Mouse (Mus musculus) Patski (cell line): ENCODE measurements at regions not wholly inside any gene's neighbourhood (a gene's known extent, or its start where the extent isn't known, plus 50 kb on each side); places are given as distances from the start of the nearest gene placed in this dataset.
A peak's percentile ranks its signal among the peaks of the same experiment; 100 is the strongest.

ENCODE experiments used
- ATAC-seq: fragments of 100-300 bp; one replicate; pipeline ENCODE4 v1.8.0; 2021
- CTCF ChIA-PET: fragments of 350-600 bp; sonication (Branson Sonifier 250); formaldehyde crosslinking; loops from one replicate; lab custom pipeline; 2022; ENCODE audit warnings: inconsistent platforms; lab: Charles Lee
- POLR2A ChIA-PET: fragments of 350-600 bp; sonication (Branson Sonifier 250); formaldehyde crosslinking; loops from one replicate; lab custom pipeline; 2022; ENCODE audit warnings: antibody characterized with exemption, inconsistent platforms; lab: Charles Lee
- DNase-seq: peaks from one replicate; pipeline ENCODE4 v3.0.0-alpha.2; 2011; ENCODE audit warnings: low read depth, low spot score
- H3K27me3 ChIP-seq: fragments of 371-371 bp; one replicate; pipeline ENCODE4 v1.5.1; 2021
- CTCF ChIP-seq: fragments of 100-300 bp; IDR thresholded peaks from one replicate; pipeline ENCODE4 v1.5.1; 2021
- in situ Hi-C: fragments of 300-500 bp; cut with MboI; formaldehyde crosslinking; loops from 3 replicates; pipeline ENCODE4 v1.11.1; 2018; ENCODE audit warnings: low pct_unique_long_range_greater_than_20kb, mixed read lengths

- ATAC-seq = no peak
- CTCF ChIA-PET = interaction anchor here (1.2 kb wide), 1 partner anchor 826 kb away, joined by 3 read pairs; no protein-coding TSS in a partner anchor
- POLR2A ChIA-PET = no interaction called here
- TF ChIP-seq CTCF = peak; percentile 54
- no peak for DNase-seq
- in situ Hi-C loops = loop anchor here (25.0 kb wide), 2 partner anchors 948 to 1123 kb away; no protein-coding TSS in a partner anchor
- peaks cover 23% of the 10 kb centered on the region for H3K27me3 ChIP-seq
Measured at GRCm38 (mm10) chr5:62939050-62939449, 125.4 kb downstream of the Dthd1 start.
